Mouse (Mus musculus) CH12.LX (cell line): ENCODE results near the gene Sephs2. TPM values are rescaled to one million over a fixed set of nuclear protein-coding genes. Genes with fewer than 3 reads are reported as not detected.

ENCODE experiments used
- DNase-seq: peaks from one replicate; pipeline ENCODE4 v3.0.0-alpha.2; 2013; ENCODE audit errors: extremely low read depth
- H3K27ac ChIP-seq: 2 replicates; pipeline ENCODE4 v1.5.1; 2012; ENCODE audit warnings: low read depth, mild to moderate bottlenecking, control low read depth, moderate library complexity; ENCODE audit not compliant: insufficient read depth
- H3K27me3 ChIP-seq: replicated peaks from 2 replicates; pipeline ENCODE3; 2012; ENCODE audit warnings: inconsistent platforms
- H3K36me3 ChIP-seq, 2 experiments: replicated peaks in 1 of 2; 2 replicates each; pipeline versions ENCODE3 to v1.6.1; 2012; ENCODE audit warnings: inconsistent platforms in 1 of 2, low read length in 1 of 2, mild to moderate bottlenecking in 1 of 2, mixed read lengths in 1 of 2, moderate library complexity in 1 of 2; ENCODE audit not compliant: control insufficient read depth in 1 of 2, insufficient read depth in 1 of 2
- H3K4me1 ChIP-seq, 2 experiments: 2 replicates each; pipeline ENCODE4 v1.6.1; 2012; ENCODE audit warnings: inconsistent platforms in 1 of 2, moderate library complexity in 1 of 2; ENCODE audit not compliant: insufficient read depth in 2 of 2, control insufficient read depth in 1 of 2
- H3K4me2 ChIP-seq: 2 replicates; pipeline ENCODE4 v1.6.1; 2012; ENCODE audit warnings: low read depth, mild to moderate bottlenecking, control low read depth; ENCODE audit not compliant: poor library complexity, insufficient read depth, severe bottlenecking
- H3K4me3 ChIP-seq, 3 experiments: fragments of 150-350 bp in 1 of 3; sonication (generic) in 1 of 3; replicated peaks in 1 of 3; 2 replicates each; pipeline versions ENCODE3 to v1.5.1; 2011 to 2012; ENCODE audit warnings: low read depth in 2 of 3, low read length in 2 of 3, mild to moderate bottlenecking in 2 of 3, moderate library complexity in 2 of 3, control low read depth in 1 of 3, improper control_type of control experiment in 1 of 3, inconsistent platforms in 1 of 3, mixed read lengths in 1 of 3; ENCODE audit not compliant: poor library complexity in 1 of 3
- H3K79me2 ChIP-seq: replicated peaks from 2 replicates; pipeline ENCODE4 v1.6.1; 2012; ENCODE audit warnings: mild to moderate bottlenecking, moderate library complexity; ENCODE audit not compliant: control insufficient read depth, poor library complexity, insufficient read depth, severe bottlenecking; ENCODE audit errors: extremely low read depth
- H3K9ac ChIP-seq: 2 replicates; pipeline ENCODE4 v1.6.1; 2012; ENCODE audit warnings: low read depth, mild to moderate bottlenecking, control low read depth, moderate library complexity; ENCODE audit not compliant: insufficient read depth
- H3K9me3 ChIP-seq: replicated peaks from 2 replicates; pipeline ENCODE3; 2012; ENCODE audit warnings: low read length, inconsistent platforms, mixed read lengths
- CHD1 ChIP-seq: IDR thresholded peaks from 2 replicates; pipeline ENCODE4 v1.6.1; 2012; ENCODE audit warnings: low read depth, low read length, improper control_type of control experiment, inconsistent platforms
- CHD2 ChIP-seq: IDR thresholded peaks from 2 replicates; pipeline ENCODE4 v1.6.1; 2011; ENCODE audit warnings: low read length, improper control_type of control experiment
- CTCF ChIP-seq, 2 experiments: IDR thresholded peaks in 1 of 2; conservative IDR thresholded peaks in 1 of 2; 2 replicates each; pipeline ENCODE4 v1.5.1; 2011 to 2012; ENCODE audit warnings: low read depth in 2 of 2, low read length in 2 of 2, improper control_type of control experiment in 1 of 2, inconsistent platforms in 1 of 2, mild to moderate bottlenecking in 1 of 2, moderate library complexity in 1 of 2
- ELF1 ChIP-seq: IDR thresholded peaks from 2 replicates; pipeline ENCODE4 v1.6.1; 2014; ENCODE audit warnings: low read depth, mild to moderate bottlenecking, inconsistent platforms, low read length, improper control_type of control experiment
- EP300 ChIP-seq: IDR thresholded peaks from 2 replicates; pipeline ENCODE4 v1.6.1; 2011; ENCODE audit warnings: low read length, improper control_type of control experiment
- ETS1 ChIP-seq: conservative IDR thresholded peaks from 2 replicates; pipeline ENCODE4 v1.6.1; 2012; ENCODE audit warnings: low read depth, mild to moderate bottlenecking, inconsistent platforms, low read length, improper control_type of control experiment, moderate library complexity
- IRF4 ChIP-seq: IDR thresholded peaks from 2 replicates; pipeline ENCODE4 v1.6.1; 2014; ENCODE audit warnings: low read depth, mild to moderate bottlenecking, inconsistent platforms, low read length, improper control_type of control experiment
- KAT2A ChIP-seq: IDR thresholded peaks from 2 replicates; pipeline ENCODE4 v1.6.1; 2012; ENCODE audit warnings: low read length, improper control_type of control experiment, inconsistent platforms; ENCODE audit not compliant: insufficient replicate concordance
- MAZ ChIP-seq: IDR thresholded peaks from 2 replicates; pipeline ENCODE4 v1.6.1; 2012; ENCODE audit warnings: low read depth, mild to moderate bottlenecking, inconsistent platforms, low read length, improper control_type of control experiment, moderate library complexity
- MEF2A ChIP-seq: IDR thresholded peaks from 2 replicates; pipeline ENCODE4 v1.6.1; 2014; ENCODE audit warnings: low read depth, mild to moderate bottlenecking, inconsistent platforms, low read length, improper control_type of control experiment, borderline replicate concordance
- MXI1 ChIP-seq: IDR thresholded peaks from 2 replicates; pipeline ENCODE4 v1.6.1; 2011; ENCODE audit warnings: mild to moderate bottlenecking, low read depth, low read length, improper control_type of control experiment
- RAD21 ChIP-seq: IDR thresholded peaks from 2 replicates; pipeline ENCODE4 v1.6.1; 2011; ENCODE audit warnings: low read depth, mild to moderate bottlenecking, low read length, improper control_type of control experiment, moderate library complexity
- SIN3A ChIP-seq: IDR thresholded peaks from 2 replicates; pipeline ENCODE4 v1.6.1; 2012; ENCODE audit warnings: low read length, improper control_type of control experiment, inconsistent platforms
- SMC3 ChIP-seq: IDR thresholded peaks from 2 replicates; pipeline ENCODE4 v1.6.1; 2011; ENCODE audit warnings: low read depth, low read length, improper control_type of control experiment
- TBP ChIP-seq: conservative IDR thresholded peaks from 2 replicates; pipeline ENCODE4 v1.6.1; 2011; ENCODE audit warnings: low read depth, low read length, improper control_type of control experiment
- TCF12 ChIP-seq: IDR thresholded peaks from 2 replicates; pipeline ENCODE4 v1.6.1; 2014; ENCODE audit warnings: low read depth, mild to moderate bottlenecking, inconsistent platforms, low read length, improper control_type of control experiment
- UBTF ChIP-seq: IDR thresholded peaks from 2 replicates; pipeline ENCODE4 v1.6.1; 2012; ENCODE audit warnings: low read depth, mild to moderate bottlenecking, inconsistent platforms, low read length, improper control_type of control experiment, moderate library complexity
- USF2 ChIP-seq: conservative IDR thresholded peaks from 2 replicates; pipeline ENCODE4 v1.6.1; 2011; ENCODE audit warnings: low read depth, low read length, improper control_type of control experiment
- ZC3H11A ChIP-seq: IDR thresholded peaks from 2 replicates; pipeline ENCODE4 v1.6.1; 2012; ENCODE audit warnings: low read depth, mild to moderate bottlenecking, inconsistent platforms, low read length, improper control_type of control experiment
- dilution Hi-C: fragments of 300-500 bp; cut with MboI; formaldehyde crosslinking; loops from 2 replicates; pipeline ENCODE4 v1.14.3; 2020; ENCODE audit warnings: low sequenced_read_pairs; ENCODE audit not compliant: extremely low pct_unique_long_range_greater_than_20kb, extremely low pct_ligation_motif_present
- in situ Hi-C: fragments of 300-500 bp; cut with MboI; formaldehyde crosslinking; loops from 3 replicates; pipeline ENCODE4 v1.14.3; 2019; ENCODE audit warnings: low sequenced_read_pairs, low pct_ligation_motif_present, low pct_unique_long_range_greater_than_20kb, mixed read lengths
- polyA plus RNA-seq: library from polyadenylated mRNA; unstranded; fragments of >175 nt; gene quantifications from 2 replicates; pipeline ENCODE4 v1.2.1, GENCODE M21; 2012; ENCODE audit warnings: low read depth; ENCODE audit not compliant: insufficient read length
- total RNA-seq, 2 experiments: library from RNA; depleted of rRNA; stranded (reverse); fragments of 300-350 nt in 1 of 2; fragments of >200 nt in 1 of 2; gene quantifications; 2 replicates each; pipeline ENCODE4 v1.2.3; 2012 to 2014

Gene Sephs2
- total and polyA plus RNA-seq, 3 experiments = 159 to 209 (median 203) TPM

- TF ChIP-seq IRF4 (no peak; the same call in 1 of the 2 replicates), CHD2 (peak; percentile 27; the same call in 1 of the 2 replicates), KAT2A (no peak), ZC3H11A (no peak), ETS1 (peak; percentile 44; the same call in 1 of the 2 replicates)
Measured at GRCm38 (mm10) chr7:127297586-127298193, 23.8 kb upstream of the Sephs2 start (continued).

- DNase-seq = no peak
- H3K79me2 ChIP-seq = peaks cover 52% of the 10 kb centered on the region
- no peaks in the 10 kb centered on the region for H3K9me3 ChIP-seq
- H3K4me1 ChIP-seq = peaks cover 3 to 52% of the 10 kb centered on the region in 2 experiments; a peak in 3 of 4 replicates
- H3K27ac ChIP-seq = peak overlapping the region; percentile 93
- H3K4me2 ChIP-seq = peak overlapping the region; percentile 82
- H3K4me3 ChIP-seq = peak overlapping the region; percentile 64 to 75 (median 71)
- H3K9ac ChIP-seq = peak overlapping the region; percentile 93
- no peak for TF ChIP-seq EP300
- 0 out of 2 replicates have a peak, but pooled peaks have one; percentile 13 for TF ChIP-seq MAZ
- no peak for TF ChIP-seq SMC3
- TF ChIP-seq CHD2 = peak; percentile 86
- no peak for TF ChIP-seq USF2
- TF ChIP-seq MEF2A = no peak; the same call in 1 of the 2 replicates
- TF ChIP-seq RAD21 = no peak; the same call in 1 of the 2 replicates
- no peak; the same call in 1 of the 2 replicates for TF ChIP-seq SIN3A
- TF ChIP-seq ELF1 = no peak
- TF ChIP-seq CTCF (conservative IDR thresholded peaks at IDR 0.05 in 1 of 2, IDR thresholded peaks at IDR 0.05 in 1 of 2; ENCODE audit: low read depth in 2 of 2, low read length in 2 of 2) = peak in 1 of 2 experiments; percentile 32; a peak in 2 of 4 replicates
- TF ChIP-seq MXI1 = 0 out of 2 replicates have a peak, but pooled peaks have one; percentile 20
- 0 out of 2 replicates have a peak, but pooled peaks have one; percentile 20 for TF ChIP-seq TBP
- peak; percentile 14; the same call in 1 of the 2 replicates for TF ChIP-seq IRF4
- TF ChIP-seq UBTF = no peak
- TF ChIP-seq TCF12 = no peak
- no peak; the same call in none of the 2 replicates for TF ChIP-seq CHD1
- dilution Hi-C loops = no loop called here
- H3K36me3 ChIP-seq = peaks cover 26 to 29% of the 10 kb centered on the region in 2 experiments
- in situ Hi-C loops = no loop called here
- H3K27me3 ChIP-seq = no peaks in the 10 kb centered on the region
Measured at GRCm38 (mm10) chr7:127296786-127297555, 23.1 kb upstream of the Sephs2 start.
